Mouse (Mus musculus) ES-Bruce4 (cell line): ENCODE results near the gene Cemip2.

Experiments
- CTCF ChIP-seq: IDR thresholded peaks from one replicate; pipeline ENCODE4 v1.8.1; 2011; ENCODE audit warnings: low read depth, low read length
- POLR2A ChIP-seq: IDR thresholded peaks from one replicate; pipeline ENCODE4 v1.8.1; 2011; ENCODE audit warnings: low read length; ENCODE audit not compliant: insufficient read depth

DNA sequence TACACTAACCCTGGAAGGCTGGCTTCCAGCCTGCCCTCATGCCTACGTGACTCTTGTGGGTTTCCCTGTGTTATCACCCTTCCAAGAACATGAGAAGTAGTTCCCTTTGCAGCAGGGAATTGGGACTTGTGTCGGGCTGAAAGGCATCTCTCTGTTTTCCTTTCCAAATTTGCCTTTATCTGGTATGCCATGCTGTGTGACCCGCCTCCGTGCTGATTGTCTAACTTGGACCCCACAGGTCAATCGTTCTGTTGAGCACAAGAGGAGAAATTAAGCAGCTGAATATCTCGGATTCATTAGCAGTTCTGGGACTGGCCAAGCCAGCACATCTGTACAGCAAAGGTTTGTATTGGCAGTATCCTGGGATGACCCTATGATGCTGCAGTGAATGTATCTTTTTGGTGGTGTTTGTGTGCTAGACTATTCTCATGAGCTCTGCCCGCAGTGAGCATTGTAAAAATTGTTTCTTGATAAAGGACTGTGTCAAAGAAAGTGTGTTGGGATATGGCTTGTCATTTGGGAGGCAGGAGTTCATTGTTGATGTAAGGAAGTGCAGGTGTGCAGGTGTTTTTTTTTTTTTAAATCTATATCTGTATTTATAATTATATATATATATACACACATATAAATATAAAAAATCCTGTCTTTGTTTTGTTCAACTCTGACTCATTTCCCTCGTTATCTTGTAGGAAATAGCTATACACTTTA lies 77.4 kb downstream of the Cemip2 start:
- no peak for TF ChIP-seq POLR2A
- TF ChIP-seq CTCF: no peak
